Mouse (Mus musculus) yolk sac, embryonic 10.5 days (tissue): ENCODE measurements around the gene Kctd21.

Experiments used
- DNase-seq: peaks from one replicate; pipeline ENCODE4 v3.0.0-alpha.2; 2017; ENCODE audit warnings: low spot score

The Kctd21 gene

GRCm38 (mm10) chr7:97348318-97348717 is 16.2 kb downstream of the Kctd21 start:
- DNase-seq: no peak

GRCm38 (mm10) chr7:97348836-97349235 is 16.7 kb downstream of the Kctd21 start:
- DNase-seq: no peak

- DNase-seq: no peak
Observed at GRCm38 (mm10) chr7:97349438-97349837, 17.3 kb downstream of the Kctd21 start.

- no peak for DNase-seq
Observed at GRCm38 (mm10) chr7:97350891-97351290, 18.8 kb downstream of the Kctd21 start.

- DNase-seq: no peak
Observed at GRCm38 (mm10) chr7:97351792-97352513, 19.8 kb downstream of the Kctd21 start.

GRCm38 (mm10) chr7:97353356-97353755 is 21.2 kb downstream of the Kctd21 start:
- no peak for DNase-seq

GRCm38 (mm10) chr7:97355068-97355841 is 23.1 kb downstream of the Kctd21 start:
- DNase-seq: no peak

- no peak for DNase-seq
Observed at GRCm38 (mm10) chr7:97356253-97356652, 24.1 kb downstream of the Kctd21 start.

GRCm38 (mm10) chr7:97356875-97357276 is 24.7 kb downstream of the Kctd21 start:
- no peak for DNase-seq

GRCm38 (mm10) chr7:97357840-97358239 is 25.7 kb downstream of the Kctd21 start:
- DNase-seq: no peak

GRCm38 (mm10) chr7:97358347-97358746 is 26.2 kb downstream of the Kctd21 start:
- DNase-seq: no peak

- no peak for DNase-seq
Observed at GRCm38 (mm10) chr7:97360166-97360565, 28.0 kb downstream of the Kctd21 start.

GRCm38 (mm10) chr7:97360955-97361354 is 28.8 kb downstream of the Kctd21 start:
- no peak for DNase-seq

- no peak for DNase-seq
Observed at GRCm38 (mm10) chr7:97361467-97361866, 29.3 kb downstream of the Kctd21 start.

- no peak for DNase-seq
Observed at GRCm38 (mm10) chr7:97365887-97366286, 33.8 kb downstream of the Kctd21 start.

- no peak for DNase-seq
Observed at GRCm38 (mm10) chr7:97375101-97375500, 43.0 kb downstream of the Kctd21 start.

- no peak for DNase-seq
Observed at GRCm38 (mm10) chr7:97375906-97376305, 43.8 kb downstream of the Kctd21 start.

GRCm38 (mm10) chr7:97379304-97379703 is 47.2 kb downstream of the Kctd21 start:
- DNase-seq: no peak

- DNase-seq: no peak
Observed at GRCm38 (mm10) chr7:97380500-97381123, 48.5 kb downstream of the Kctd21 start.

- DNase-seq: no peak
Observed at GRCm38 (mm10) chr7:97382661-97383060, 50.5 kb downstream of the Kctd21 start.

- no peak for DNase-seq
Observed at GRCm38 (mm10) chr7:97383496-97384132, 51.5 kb downstream of the Kctd21 start.

GRCm38 (mm10) chr7:97386106-97386805 is 54.1 kb downstream of the Kctd21 start:
- no peak for DNase-seq
